Mouse (Mus musculus): ENCODE data around the gene Cpm.

Gene Cpm

DNA sequence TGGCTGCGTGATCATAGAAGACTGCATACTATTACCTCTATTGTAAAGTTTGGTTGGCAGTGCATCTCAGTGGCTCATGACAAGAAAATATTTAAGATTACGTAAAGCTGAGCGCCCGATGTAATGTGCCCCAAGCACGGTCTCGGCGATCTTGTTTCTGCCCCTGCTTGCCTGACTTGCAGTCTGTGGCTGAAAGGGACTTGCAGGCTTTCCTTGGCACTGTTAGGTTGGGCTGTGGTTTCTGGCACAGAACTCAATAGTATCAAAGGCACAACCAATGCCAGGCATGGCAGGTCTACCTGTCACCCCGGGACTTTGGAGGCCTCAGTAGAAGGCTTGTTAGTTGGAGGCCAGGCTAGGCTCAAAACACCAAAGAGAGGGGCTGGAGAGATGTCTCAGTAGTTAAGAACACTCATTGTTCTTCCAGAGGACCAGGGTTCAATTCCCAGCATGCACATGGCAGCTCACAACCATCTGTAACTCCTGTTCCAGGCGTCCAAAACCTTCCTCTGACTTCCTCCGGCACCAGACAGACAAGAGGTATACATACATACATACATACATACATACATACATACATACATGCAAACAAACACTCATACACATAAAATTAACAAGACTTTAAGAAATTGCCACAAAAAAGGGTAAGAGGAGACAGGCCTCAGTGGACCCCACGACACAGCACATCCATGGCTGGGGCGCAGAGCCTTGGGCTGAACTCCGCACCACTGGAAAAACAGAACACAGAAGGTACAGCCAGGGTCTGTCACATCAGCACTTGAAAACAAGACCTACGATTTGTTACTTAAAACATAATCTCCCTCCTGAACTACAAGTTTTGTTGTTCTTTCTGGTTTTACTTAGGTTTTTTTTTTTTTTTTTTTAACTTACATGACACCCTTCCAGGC is 29.5 kb downstream of the Cpm start:
- DNase-seq (ENCODE audit: extremely low spot score, low spot score), result no peak

GRCm38 (mm10) chr10:117659430-117659813 is 30.1 kb downstream of the Cpm start:
- DNase-seq (ENCODE audit: extremely low spot score, low spot score), result no peak

DNA sequence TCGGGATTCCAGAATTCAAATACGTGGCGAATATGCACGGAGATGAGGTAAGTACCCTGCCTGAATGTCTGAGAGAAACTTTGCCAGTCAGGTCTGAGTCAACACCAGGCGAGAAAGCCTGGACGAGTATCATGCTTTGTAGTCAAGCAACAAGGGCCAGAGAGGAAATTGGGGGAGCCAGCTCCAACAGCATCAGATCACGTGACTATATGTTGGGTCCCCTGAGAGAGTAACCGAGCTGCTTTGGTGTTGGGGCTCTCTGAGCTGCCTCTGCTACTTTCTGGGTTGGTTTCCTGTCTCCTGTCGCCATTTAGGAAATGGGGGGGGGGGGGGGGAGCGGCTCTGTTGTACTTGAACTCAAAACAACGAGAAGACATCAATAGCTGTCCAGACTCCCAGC is 30.5 kb downstream of the Cpm start:
- DNase-seq (ENCODE audit: extremely low spot score, low spot score), result no peak

GRCm38 (mm10) chr10:117662316-117663055 is 33.2 kb downstream of the Cpm start:
- no peak for DNase-seq (ENCODE audit: extremely low spot score, low spot score)

- no peak for DNase-seq (ENCODE audit: extremely low spot score, low spot score)
Measured at GRCm38 (mm10) chr10:117663056-117663864, 34.0 kb downstream of the Cpm start.

DNA sequence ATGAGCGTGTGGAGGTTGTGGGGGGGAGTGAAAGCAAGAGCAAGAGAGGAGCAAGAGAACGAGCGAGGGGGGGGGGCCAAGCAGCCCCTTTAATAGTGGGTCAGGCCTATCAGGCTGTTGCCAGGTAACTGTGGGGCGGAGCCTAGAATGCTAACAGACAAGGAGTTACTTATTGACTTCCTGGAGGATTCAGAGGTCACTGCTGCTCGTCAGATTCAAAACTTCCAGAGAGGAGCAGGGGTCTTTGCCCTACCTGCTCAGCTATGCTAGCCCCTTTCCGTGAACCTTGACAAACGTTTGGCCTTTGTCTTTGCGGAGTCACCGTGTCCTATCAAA is 34.5 kb downstream of the Cpm start:
- peak; percentile 30 for DNase-seq (ENCODE audit: extremely low spot score, low spot score)

DNA sequence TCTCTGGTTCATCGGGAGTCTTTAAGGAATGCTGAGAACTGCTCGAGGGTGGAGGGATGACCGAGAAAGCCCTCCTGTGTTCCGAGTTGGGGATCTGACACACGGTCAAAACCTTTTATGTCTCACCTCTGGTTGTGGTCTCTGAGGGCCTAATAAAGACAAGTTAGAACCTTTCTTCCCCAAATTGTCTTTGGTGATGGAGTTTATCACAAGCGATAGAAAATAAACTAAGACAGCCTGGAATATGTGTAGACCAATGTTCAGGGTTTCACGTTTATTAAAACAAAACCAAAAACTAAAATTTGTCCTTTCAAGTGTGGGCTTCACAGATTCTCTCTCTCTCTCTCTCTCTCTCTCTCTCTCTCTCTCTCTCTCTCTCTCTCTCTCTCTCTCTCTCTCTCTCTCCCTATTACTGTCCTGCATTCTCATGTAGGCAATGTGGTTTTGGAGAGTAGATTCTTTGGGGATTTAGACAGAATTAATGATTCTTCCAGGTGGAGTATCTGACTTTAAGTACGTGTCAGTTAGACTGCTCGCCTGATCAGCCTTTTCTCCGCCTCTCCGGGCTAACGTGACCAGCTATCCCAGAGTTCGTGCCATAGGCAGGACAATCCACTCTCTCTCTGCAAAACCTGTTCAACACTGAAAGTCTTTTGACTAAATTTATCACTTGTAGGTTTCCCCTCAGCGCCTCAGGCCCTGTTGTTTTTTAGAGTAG is 35.1 kb downstream of the Cpm start:
- no peak for DNase-seq (ENCODE audit: extremely low spot score, low spot score)

DNA sequence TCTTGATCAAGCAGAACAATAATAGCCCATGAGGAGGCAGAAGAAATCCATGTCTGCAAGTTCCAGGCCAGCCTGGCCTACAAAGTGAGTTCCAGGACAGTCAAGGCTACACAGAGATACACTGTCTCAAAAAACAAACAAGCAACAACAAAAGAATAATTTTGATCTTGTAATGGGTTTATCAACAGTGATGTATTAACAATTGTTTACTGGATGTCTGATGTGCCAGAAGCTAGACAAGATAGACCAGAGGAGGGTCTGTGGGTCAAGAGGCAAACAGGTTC is 35.6 kb downstream of the Cpm start:
- no peak for DNase-seq (ENCODE audit: extremely low spot score, low spot score)

- DNase-seq (ENCODE audit: extremely low spot score, low spot score), result no peak
Measured at GRCm38 (mm10) chr10:117665376-117666275, 36.3 kb downstream of the Cpm start.

- DNase-seq (ENCODE audit: extremely low spot score, low spot score), result no peak
Measured at GRCm38 (mm10) chr10:117666361-117666760, 37.1 kb downstream of the Cpm start.

GRCm38 (mm10) chr10:117666947-117667630 is 37.8 kb downstream of the Cpm start:
- DNase-seq (ENCODE audit: extremely low spot score, low spot score), result no peak

DNA sequence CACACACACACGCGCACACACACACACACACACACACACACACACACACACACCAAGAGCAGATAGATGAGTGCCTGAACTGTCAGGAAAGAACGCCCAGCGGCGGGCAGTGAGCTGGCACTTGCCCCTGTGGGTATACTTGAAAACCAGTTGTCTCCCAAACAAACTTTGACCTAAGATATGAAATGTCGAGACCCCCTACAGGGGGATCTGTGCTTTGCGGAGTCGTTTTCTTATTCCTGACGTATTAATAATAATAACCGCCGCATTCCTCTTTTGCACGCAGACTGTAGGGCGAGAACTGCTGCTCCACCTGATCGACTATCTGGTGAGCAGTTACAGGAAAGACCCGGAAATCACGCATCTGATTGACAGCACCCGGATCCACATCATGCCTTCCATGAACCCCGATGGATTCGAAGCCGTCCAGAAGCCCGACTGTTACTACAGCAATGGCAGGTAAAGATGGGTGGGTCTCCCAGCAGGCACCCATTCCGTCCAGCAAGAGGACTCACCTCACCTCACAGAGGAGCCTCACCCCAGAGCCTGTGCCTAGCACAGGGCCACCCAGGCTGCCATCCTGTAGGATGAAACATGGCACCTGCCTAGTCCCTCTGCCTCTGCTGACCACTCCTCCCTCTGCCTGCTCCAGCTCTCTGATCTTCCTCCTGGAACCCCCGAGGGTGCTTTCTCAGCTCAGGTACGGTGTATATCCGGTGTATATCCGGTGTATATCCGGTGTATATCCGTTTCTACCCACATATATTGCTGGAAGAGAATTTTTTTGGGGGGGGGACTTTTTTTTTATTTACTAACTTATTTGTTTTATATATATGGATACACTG is 38.6 kb downstream of the Cpm start:
- no peak for DNase-seq (ENCODE audit: extremely low spot score, low spot score)

GRCm38 (mm10) chr10:117668546-117669300 is 39.4 kb downstream of the Cpm start:
- DNase-seq (ENCODE audit: extremely low spot score, low spot score), result no peak

GRCm38 (mm10) chr10:117669449-117670090 is 40.3 kb downstream of the Cpm start:
- DNase-seq (ENCODE audit: extremely low spot score, low spot score), result peak; percentile 37

DNA sequence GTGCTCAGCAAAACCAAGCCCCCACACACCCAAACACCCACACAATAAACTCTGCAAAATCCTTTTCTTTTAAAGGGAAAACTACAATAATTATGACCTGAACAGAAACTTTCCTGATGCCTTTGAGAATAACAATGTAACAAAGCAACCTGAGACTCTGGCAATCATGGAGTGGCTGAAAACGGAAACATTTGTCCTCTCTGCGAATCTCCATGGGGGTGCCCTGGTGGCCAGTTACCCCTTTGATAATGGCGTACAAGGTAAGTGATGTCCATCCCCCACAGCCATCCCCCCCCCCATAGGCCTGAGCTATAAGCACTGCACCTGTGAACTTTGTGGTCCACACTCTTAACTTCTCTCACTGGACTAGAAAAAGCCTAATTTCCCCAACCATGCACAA is 40.8 kb downstream of the Cpm start:
- no peak for DNase-seq (ENCODE audit: extremely low spot score, low spot score)

DNA sequence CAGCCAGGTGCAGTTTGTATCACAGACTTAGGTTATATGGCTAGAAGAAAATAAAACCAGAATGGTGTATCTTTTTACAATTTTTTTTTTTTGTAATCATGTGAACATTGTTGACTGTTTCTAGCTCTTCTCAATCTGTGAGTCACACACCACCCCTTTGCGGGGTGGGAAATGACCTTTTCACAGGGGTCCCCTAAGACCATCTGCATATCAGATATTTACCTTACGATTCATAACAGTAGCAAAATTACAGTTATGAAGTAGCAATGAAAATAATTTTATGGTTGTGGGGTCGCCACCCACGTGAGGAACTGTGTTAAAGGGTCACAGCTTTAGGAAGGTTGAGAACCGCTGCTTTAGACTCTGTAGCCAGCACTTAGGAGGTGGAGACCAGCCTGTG is 41.5 kb downstream of the Cpm start:
- DNase-seq (ENCODE audit: extremely low spot score, low spot score), result no peak

DNA sequence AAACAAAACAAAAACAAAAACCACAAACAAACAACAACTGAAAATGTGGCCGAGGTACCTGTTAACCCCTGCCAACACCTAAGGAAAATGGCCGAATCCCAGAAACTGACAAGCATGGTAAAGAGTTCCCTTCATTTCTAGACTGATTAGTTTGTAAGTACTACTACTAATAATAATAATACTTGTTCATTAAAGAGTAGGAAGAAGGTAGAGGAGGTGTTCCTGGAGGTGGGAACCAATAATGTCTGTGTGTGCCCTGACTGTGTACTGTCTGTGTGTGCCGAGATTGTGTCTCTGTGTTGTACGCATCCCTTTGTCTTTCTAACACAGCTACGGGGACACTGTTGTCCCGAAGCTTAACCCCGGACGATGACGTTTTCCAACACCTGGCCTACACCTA is 42.0 kb downstream of the Cpm start:
- DNase-seq (ENCODE audit: extremely low spot score, low spot score), result no peak
